Mouse (Mus musculus): ENCODE results near the gene Smg6. TPM values are rescaled to one million over a fixed set of nuclear protein-coding genes. Genes with fewer than 3 reads are reported as not detected.
A peak's percentile ranks its signal among the peaks of the same experiment; 100 is the strongest.

Smg6 gene
- polyA plus RNA-seq, 1 experiment, result 26.4 TPM

DNA sequence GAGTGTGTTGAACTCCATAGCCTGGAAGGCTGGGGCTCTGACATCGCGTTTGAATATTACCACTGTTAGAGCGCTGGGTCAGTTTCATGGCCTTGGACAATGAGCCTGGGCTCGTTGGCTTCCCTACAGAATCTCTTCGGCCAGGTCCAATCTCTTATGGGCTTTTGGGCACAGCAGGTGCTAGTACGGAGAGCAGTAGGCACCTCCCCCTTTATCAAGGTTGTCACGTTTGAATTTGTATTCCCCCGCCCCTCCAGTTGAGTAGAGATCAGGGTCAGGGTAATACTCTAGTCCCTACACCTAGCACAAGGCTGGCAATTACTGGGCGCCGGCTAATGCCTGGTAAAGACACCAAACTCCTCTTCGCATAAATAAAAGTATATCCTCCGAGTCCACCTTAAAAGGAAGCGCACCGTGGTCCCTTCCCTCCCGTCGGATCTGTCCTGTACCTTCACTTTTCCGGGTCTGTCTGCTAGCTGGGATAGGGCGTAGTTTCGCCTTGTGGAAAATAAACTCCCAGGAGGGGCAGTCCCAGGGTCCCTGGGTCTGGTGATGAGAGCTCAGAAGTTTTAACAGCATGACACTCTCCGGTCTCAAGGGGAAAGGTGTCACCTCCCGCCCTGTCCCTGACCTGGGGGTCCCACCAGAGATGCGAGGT lies 264.2 kb downstream of the Smg6 start:
- peak overlapping the region; percentile 92 for H3K4me3 ChIP-seq (replicated peaks; ENCODE audit: control insufficient read depth, low read depth, low read length)
- TF ChIP-seq CTCF (IDR thresholded peaks at IDR 0.05; ENCODE audit: control insufficient read depth, insufficient read depth, low read length), result no peak
- no peak for TF ChIP-seq POLR2A (IDR thresholded peaks at IDR 0.05; ENCODE audit: borderline replicate concordance, control insufficient read depth, low read depth, low read length)
- no peaks in the 10 kb centered on the region for H3K4me1 ChIP-seq (ENCODE audit: control insufficient read depth, insufficient read depth, low read length)
- no peak overlapping the region; the same call in 1 of the 2 replicates for H3K27ac ChIP-seq (ENCODE audit: control insufficient read depth, insufficient read depth, low read depth, low read length, poor library complexity)
- under 1% methylated on average over 22 of the region's 22 CpGs for WGBS

DNA sequence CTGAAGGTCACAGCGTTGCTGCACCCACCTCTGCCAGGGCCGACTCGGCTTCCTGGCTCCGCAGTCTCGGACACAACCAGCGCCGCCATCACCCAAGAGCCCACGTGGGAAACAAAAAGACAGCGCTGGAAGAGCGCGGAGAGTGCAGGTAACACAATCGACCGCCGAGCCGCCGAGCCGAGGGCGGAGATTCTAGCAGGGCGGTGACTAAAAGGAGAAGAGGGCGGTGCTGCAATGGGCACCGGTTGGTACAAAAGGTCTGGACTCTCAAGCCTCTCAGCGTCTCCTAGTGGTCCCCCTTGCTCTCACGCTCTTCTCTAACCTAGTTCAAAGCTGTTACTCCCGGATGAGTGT lies 264.7 kb downstream of the Smg6 start:
- peak; percentile 21; the same call in 1 of the 2 replicates for TF ChIP-seq CTCF (IDR thresholded peaks at IDR 0.05; ENCODE audit: control insufficient read depth, insufficient read depth, low read length)
- peak; percentile 59; the same call in 1 of the 2 replicates for TF ChIP-seq POLR2A (IDR thresholded peaks at IDR 0.05; ENCODE audit: borderline replicate concordance, control insufficient read depth, low read depth, low read length)
- H3K4me1 ChIP-seq (ENCODE audit: control insufficient read depth, insufficient read depth, low read length), result no peaks in the 10 kb centered on the region
- H3K4me3 ChIP-seq (replicated peaks; ENCODE audit: control insufficient read depth, low read depth, low read length), result peak overlapping the region; percentile 92
- 1% methylated on average over 24 of the region's 24 CpGs for WGBS
- no peak overlapping the region; the same call in 1 of the 2 replicates for H3K27ac ChIP-seq (ENCODE audit: control insufficient read depth, insufficient read depth, low read depth, low read length, poor library complexity)

DNA sequence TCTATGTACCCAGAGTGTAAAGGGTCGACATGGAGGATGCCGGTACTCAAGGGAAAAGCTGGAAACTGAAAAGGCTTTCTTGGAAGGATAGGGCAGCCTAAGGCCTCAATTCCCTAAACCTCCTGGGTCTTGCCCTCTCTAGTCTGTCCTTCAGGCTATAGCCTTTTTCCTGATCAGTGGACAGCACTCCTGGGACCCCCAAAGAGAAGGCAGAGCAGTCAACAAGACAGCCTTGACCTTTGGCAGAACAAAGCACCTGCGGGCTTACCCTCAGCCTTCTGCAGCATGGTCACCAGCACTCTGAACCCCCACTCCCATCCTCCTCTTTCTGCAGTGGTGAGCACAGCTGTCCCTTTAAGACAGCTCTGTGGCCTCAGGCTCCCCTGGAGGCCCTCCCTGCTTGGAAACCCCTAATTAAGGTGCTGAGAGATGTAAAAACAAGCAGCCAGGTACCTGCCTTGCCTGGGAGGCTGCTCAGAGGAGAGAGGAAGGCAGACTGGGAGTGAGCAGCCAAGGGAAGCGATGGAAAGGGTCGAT lies 265.4 kb downstream of the Smg6 start, which contains the start of gene Dph1:
TSS of gene Dph1 (minus strand) at position 337 of the 537 bp plus-strand sequence.
- no peak for TF ChIP-seq POLR2A (IDR thresholded peaks at IDR 0.05; ENCODE audit: borderline replicate concordance, control insufficient read depth, low read depth, low read length)
- TF ChIP-seq CTCF (IDR thresholded peaks at IDR 0.05; ENCODE audit: control insufficient read depth, insufficient read depth, low read length), result no peak
- Histone ChIP-seq H3K4me3 (replicated peaks; ENCODE audit: control insufficient read depth, low read depth, low read length) (peak within 1 kb of the TSS; percentile 92), H3K4me1 (ENCODE audit: control insufficient read depth, insufficient read depth, low read length) (no peaks in the 10 kb centered on the region), H3K27ac (ENCODE audit: control insufficient read depth, insufficient read depth, low read depth, low read length, poor library complexity) (no peak within 1 kb of the TSS; the same call in 1 of the 2 replicates)
- 79% methylated on average over 5 of the region's 5 CpGs for WGBS

- 73% methylated on average over 6 of the region's 6 CpGs for WGBS
- no peak overlapping the region for H3K4me3 ChIP-seq (replicated peaks; ENCODE audit: control insufficient read depth, low read depth, low read length)
- no peak for TF ChIP-seq POLR2A (IDR thresholded peaks at IDR 0.05; ENCODE audit: borderline replicate concordance, control insufficient read depth, low read depth, low read length)
- no peak for TF ChIP-seq CTCF (IDR thresholded peaks at IDR 0.05; ENCODE audit: control insufficient read depth, insufficient read depth, low read length)
- no peak overlapping the region for H3K27ac ChIP-seq (ENCODE audit: control insufficient read depth, insufficient read depth, low read depth, low read length, poor library complexity)
- H3K4me1 ChIP-seq (ENCODE audit: control insufficient read depth, insufficient read depth, low read length), result no peaks in the 10 kb centered on the region
Measured at GRCm38 (mm10) chr11:75191841-75192240, 266.2 kb downstream of the Smg6 start.

GRCm38 (mm10) chr11:75192336-75193214 lies 267.0 kb downstream of the Smg6 start:
- Histone ChIP-seq H3K27ac (ENCODE audit: control insufficient read depth, insufficient read depth, low read depth, low read length, poor library complexity) (no peak overlapping the region), H3K4me3 (replicated peaks; ENCODE audit: control insufficient read depth, low read depth, low read length) (no peak overlapping the region), H3K4me1 (ENCODE audit: control insufficient read depth, insufficient read depth, low read length) (no peaks in the 10 kb centered on the region)
- 28% methylated on average over 13 of the region's 13 CpGs for WGBS
- TF ChIP-seq CTCF (IDR thresholded peaks at IDR 0.05; ENCODE audit: control insufficient read depth, insufficient read depth, low read length) (peak; percentile 63), POLR2A (IDR thresholded peaks at IDR 0.05; ENCODE audit: borderline replicate concordance, control insufficient read depth, low read depth, low read length) (no peak)

DNA sequence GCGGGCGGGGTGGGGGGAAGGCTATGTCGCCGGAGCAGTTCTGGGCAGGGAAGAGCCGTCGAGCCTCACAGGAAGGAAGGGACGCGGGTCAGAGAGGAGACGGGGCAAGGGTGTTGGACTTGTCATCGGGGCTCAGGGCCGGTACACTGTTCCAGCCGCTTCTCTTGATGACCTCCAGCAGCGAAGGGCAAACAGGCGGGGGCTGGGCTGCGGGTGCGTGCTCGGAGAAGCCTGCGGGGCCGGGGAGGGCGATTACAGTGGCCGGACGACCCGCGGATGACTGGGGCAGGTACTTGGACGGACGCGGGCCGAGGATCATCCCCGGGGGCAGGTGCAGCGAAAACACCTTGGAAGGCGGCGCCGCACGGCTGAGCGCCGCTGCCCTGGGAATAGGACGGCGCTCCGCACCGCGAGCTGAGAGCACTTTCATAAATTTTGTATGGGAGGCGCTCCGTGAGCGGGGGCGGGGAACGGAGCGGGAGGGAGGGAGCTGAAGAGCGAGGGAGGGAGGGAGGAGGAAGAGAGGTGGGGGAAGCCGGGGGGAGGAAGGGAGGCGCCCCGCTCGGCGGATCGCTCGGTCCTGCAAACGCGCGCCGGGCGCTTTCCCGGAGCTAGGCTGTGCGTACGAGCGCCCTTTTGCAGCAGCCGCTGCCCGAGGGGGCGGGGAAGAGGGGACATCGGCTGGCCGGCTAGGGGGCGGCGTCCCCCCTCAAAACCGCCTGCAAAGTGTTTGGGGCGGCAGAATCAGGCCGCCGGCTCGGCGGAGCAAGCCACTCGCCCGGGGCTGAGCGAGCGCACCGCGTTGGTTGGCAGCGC lies 267.8 kb downstream of the Smg6 start, which contains the start of gene Rtn4rl1:
TSS of gene Rtn4rl1 (plus strand) at position 528 of the 816 bp plus-strand sequence.
- H3K4me3 ChIP-seq (replicated peaks; ENCODE audit: control insufficient read depth, low read depth, low read length), result peak within 1 kb of the TSS; percentile 30
- no peak for TF ChIP-seq CTCF (IDR thresholded peaks at IDR 0.05; ENCODE audit: control insufficient read depth, insufficient read depth, low read length)
- no peak; the same call in 1 of the 2 replicates for TF ChIP-seq POLR2A (IDR thresholded peaks at IDR 0.05; ENCODE audit: borderline replicate concordance, control insufficient read depth, low read depth, low read length)
- no peaks in the 10 kb centered on the region for H3K4me1 ChIP-seq (ENCODE audit: control insufficient read depth, insufficient read depth, low read length)
- WGBS, result 1% methylated on average over 82 of the region's 84 CpGs
- peak within 1 kb of the TSS; percentile 24; the same call in 1 of the 2 replicates for H3K27ac ChIP-seq (ENCODE audit: control insufficient read depth, insufficient read depth, low read depth, low read length, poor library complexity)

DNA sequence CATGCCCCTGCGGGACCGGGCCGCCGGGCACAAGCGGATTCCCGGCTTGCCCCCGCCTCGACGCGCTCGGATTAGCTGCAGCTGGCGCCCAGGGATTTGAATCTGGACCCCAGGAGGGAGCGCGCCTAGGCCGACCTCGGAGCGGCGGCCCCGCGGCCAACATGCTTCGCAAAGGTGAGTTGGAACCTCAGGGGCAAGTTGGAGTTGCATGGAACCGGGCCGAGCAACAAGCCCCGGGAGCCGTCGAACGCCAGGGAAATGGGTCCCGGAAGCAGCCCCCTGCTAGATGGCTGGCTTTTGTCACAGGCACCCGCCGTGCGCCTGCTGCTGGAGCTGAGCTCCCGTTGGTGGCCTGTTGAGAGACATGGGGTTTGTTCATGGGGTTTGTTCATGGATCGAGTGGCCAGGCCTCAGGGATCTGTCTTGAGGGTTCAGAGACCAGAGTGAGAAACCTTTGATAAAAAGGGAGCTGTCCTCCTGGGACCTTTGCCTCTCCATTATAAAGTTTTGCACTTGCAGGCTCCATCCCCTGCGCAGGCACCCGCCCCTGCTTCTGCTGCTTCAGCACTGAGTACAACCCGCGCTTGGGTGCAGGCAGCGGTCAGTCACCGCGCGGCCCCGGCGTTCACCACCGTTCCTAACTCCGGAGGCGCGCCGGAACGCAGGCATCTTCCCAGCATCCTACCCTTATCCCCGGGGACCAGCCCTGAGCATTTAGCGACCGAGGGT lies 268.7 kb downstream of the Smg6 start:
- Histone ChIP-seq H3K4me3 (replicated peaks; ENCODE audit: control insufficient read depth, low read depth, low read length) (peak overlapping the region; percentile 30), H3K4me1 (ENCODE audit: control insufficient read depth, insufficient read depth, low read length) (no peaks in the 10 kb centered on the region), H3K27ac (ENCODE audit: control insufficient read depth, insufficient read depth, low read depth, low read length, poor library complexity) (no peak overlapping the region; the same call in 1 of the 2 replicates)
- WGBS, result under 1% methylated on average over 52 of the region's 52 CpGs
- no peak for TF ChIP-seq POLR2A (IDR thresholded peaks at IDR 0.05; ENCODE audit: borderline replicate concordance, control insufficient read depth, low read depth, low read length)
- TF ChIP-seq CTCF (IDR thresholded peaks at IDR 0.05; ENCODE audit: control insufficient read depth, insufficient read depth, low read length), result no peak
